Mouse (Mus musculus): Measurements from ENCODE around the gene Gm20388. TPM values are rescaled to one million over a fixed set of nuclear protein-coding genes. Genes with fewer than 3 reads are reported as not detected.

Gene Gm20388
- polyA plus RNA-seq, 1 experiment, result 0.36 TPM

GRCm38 (mm10) chr8:122003646-122004045 lies 2093.0 kb downstream of the Gm20388 start:
- Histone ChIP-seq H3K36me3 (ENCODE audit: control insufficient read depth) (peaks cover 93% of the 10 kb centered on the region), H3K4me3 (replicated peaks) (no peak overlapping the region), H3K27me3 (ENCODE audit: control insufficient read depth) (no peaks in the 10 kb centered on the region), H3K9me3 (ENCODE audit: control insufficient read depth, low read length) (no peaks in the 10 kb centered on the region), H3K4me1 (ENCODE audit: control insufficient read depth) (no peaks in the 10 kb centered on the region)
- TF ChIP-seq TAL1 (IDR thresholded peaks at IDR 0.05; ENCODE audit: low read length), result no peak
- no peak for TF ChIP-seq GATA1 (IDR thresholded peaks at IDR 0.05; ENCODE audit: low read length)

GRCm38 (mm10) chr8:122004131-122004530 lies 2093.5 kb downstream of the Gm20388 start:
- TF ChIP-seq GATA1 (IDR thresholded peaks at IDR 0.05; ENCODE audit: low read length), result no peak
- TF ChIP-seq TAL1 (IDR thresholded peaks at IDR 0.05; ENCODE audit: low read length), result no peak
- Histone ChIP-seq H3K36me3 (ENCODE audit: control insufficient read depth) (peaks cover 93% of the 10 kb centered on the region), H3K27me3 (ENCODE audit: control insufficient read depth) (no peaks in the 10 kb centered on the region), H3K4me3 (replicated peaks) (no peak overlapping the region), H3K4me1 (ENCODE audit: control insufficient read depth) (no peaks in the 10 kb centered on the region), H3K9me3 (ENCODE audit: control insufficient read depth, low read length) (no peaks in the 10 kb centered on the region)

GRCm38 (mm10) chr8:122005422-122006204 lies 2095.0 kb downstream of the Gm20388 start:
- H3K4me1 ChIP-seq (ENCODE audit: control insufficient read depth), result no peaks in the 10 kb centered on the region
- no peak for TF ChIP-seq TAL1 (IDR thresholded peaks at IDR 0.05; ENCODE audit: low read length)
- H3K27me3 ChIP-seq (ENCODE audit: control insufficient read depth), result no peaks in the 10 kb centered on the region
- no peaks in the 10 kb centered on the region for H3K9me3 ChIP-seq (ENCODE audit: control insufficient read depth, low read length)
- no peak overlapping the region for H3K4me3 ChIP-seq (replicated peaks)
- H3K36me3 ChIP-seq (ENCODE audit: control insufficient read depth), result peaks cover 91% of the 10 kb centered on the region

DNA sequence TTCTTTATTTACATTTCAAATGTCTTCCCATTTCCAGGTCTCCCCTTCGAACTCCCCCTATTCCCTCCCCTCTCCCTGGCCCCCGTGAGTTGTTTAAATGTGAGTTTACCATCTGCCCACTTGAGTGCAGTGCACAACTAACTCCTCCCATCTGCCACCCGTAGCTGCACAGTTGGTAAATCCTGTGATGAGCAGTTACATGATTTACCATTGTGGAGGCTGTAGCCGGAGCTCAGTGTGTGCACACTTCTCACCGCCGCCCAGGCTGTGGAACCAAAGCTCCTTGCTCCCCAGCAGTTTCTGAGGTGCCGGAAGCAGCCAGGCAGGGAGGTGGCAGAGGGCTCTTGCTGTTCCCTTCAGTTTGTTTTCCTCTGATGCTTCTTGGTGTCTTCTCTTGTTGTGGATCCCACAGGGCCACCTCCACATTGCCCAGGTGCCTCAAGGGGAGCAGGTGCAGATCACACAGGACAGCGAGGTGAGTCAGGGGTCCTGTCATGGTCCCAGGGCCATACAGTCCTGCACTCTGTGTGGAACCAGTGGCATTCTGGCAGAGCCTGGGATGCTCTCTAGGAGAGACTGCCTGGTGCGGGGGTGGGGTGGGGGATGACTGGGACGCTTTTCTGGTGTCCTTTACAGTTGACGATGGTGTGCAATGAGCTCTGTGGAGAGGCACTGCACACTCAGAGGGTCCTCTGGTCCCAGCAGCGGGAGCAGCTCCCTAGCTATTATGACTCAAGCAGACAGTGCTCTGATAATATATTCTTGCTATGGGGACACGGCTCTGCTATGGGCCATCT lies 2096.2 kb downstream of the Gm20388 start:
- Histone ChIP-seq H3K4me1 (ENCODE audit: control insufficient read depth) (no peaks in the 10 kb centered on the region), H3K36me3 (ENCODE audit: control insufficient read depth) (peaks cover 91% of the 10 kb centered on the region), H3K27me3 (ENCODE audit: control insufficient read depth) (no peaks in the 10 kb centered on the region), H3K4me3 (replicated peaks) (no peak overlapping the region), H3K9me3 (ENCODE audit: control insufficient read depth, low read length) (no peaks in the 10 kb centered on the region)
- TF ChIP-seq GATA1 (IDR thresholded peaks at IDR 0.05; ENCODE audit: low read length) (no peak), TAL1 (IDR thresholded peaks at IDR 0.05; ENCODE audit: low read length) (no peak)

- Histone ChIP-seq H3K9me3 (ENCODE audit: control insufficient read depth, low read length) (no peaks in the 10 kb centered on the region), H3K4me3 (replicated peaks) (no peak overlapping the region), H3K36me3 (ENCODE audit: control insufficient read depth) (peaks cover 90% of the 10 kb centered on the region), H3K27me3 (ENCODE audit: control insufficient read depth) (no peaks in the 10 kb centered on the region), H3K4me1 (ENCODE audit: control insufficient read depth) (no peaks in the 10 kb centered on the region)
- TF ChIP-seq GATA1 (IDR thresholded peaks at IDR 0.05; ENCODE audit: low read length) (no peak), TAL1 (IDR thresholded peaks at IDR 0.05; ENCODE audit: low read length) (no peak)
Measured at GRCm38 (mm10) chr8:122008395-122008794, 2097.8 kb downstream of the Gm20388 start.

- TF ChIP-seq GATA1 (IDR thresholded peaks at IDR 0.05; ENCODE audit: low read length) (no peak), TAL1 (IDR thresholded peaks at IDR 0.05; ENCODE audit: low read length) (no peak)
- no peak overlapping the region for H3K4me3 ChIP-seq (replicated peaks)
- H3K4me1 ChIP-seq (ENCODE audit: control insufficient read depth), result no peaks in the 10 kb centered on the region
- peaks cover 93% of the 10 kb centered on the region for H3K36me3 ChIP-seq (ENCODE audit: control insufficient read depth)
- H3K27me3 ChIP-seq (ENCODE audit: control insufficient read depth), result no peaks in the 10 kb centered on the region
- no peaks in the 10 kb centered on the region for H3K9me3 ChIP-seq (ENCODE audit: control insufficient read depth, low read length)
Measured at GRCm38 (mm10) chr8:122010638-122011037, 2100.0 kb downstream of the Gm20388 start.

DNA sequence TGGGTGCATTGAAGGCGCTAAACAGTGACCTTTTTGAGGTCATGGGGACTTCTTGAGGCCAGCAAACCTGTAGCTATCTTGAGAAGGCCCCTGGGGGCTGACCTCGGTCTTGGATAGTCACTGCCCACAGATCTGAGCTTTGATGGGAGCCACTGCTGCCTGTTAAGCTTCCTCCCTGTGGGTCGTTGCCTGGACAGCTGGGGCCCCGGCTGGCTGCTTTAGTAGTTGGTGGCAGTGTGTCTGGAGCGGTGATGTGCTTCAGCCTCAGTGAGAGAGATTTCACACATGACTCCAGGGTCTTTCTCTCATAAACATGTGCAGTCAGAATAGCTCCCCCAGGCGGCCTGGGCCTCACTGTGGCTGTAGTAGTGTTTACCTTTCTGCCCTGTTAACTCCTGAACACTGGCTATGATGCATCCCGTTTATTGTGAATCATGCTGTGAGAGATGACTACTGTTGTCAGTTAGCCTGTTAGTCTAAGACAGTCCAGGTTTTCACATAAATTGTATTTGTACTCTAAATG lies 2100.5 kb downstream of the Gm20388 start:
- TF ChIP-seq GATA1 (IDR thresholded peaks at IDR 0.05; ENCODE audit: low read length) (no peak), TAL1 (IDR thresholded peaks at IDR 0.05; ENCODE audit: low read length) (no peak)
- peaks cover 95% of the 10 kb centered on the region for H3K36me3 ChIP-seq (ENCODE audit: control insufficient read depth)
- H3K27me3 ChIP-seq (ENCODE audit: control insufficient read depth), result no peaks in the 10 kb centered on the region
- H3K4me3 ChIP-seq (replicated peaks), result no peak overlapping the region
- no peaks in the 10 kb centered on the region for H3K4me1 ChIP-seq (ENCODE audit: control insufficient read depth)
- H3K9me3 ChIP-seq (ENCODE audit: control insufficient read depth, low read length), result no peaks in the 10 kb centered on the region

DNA sequence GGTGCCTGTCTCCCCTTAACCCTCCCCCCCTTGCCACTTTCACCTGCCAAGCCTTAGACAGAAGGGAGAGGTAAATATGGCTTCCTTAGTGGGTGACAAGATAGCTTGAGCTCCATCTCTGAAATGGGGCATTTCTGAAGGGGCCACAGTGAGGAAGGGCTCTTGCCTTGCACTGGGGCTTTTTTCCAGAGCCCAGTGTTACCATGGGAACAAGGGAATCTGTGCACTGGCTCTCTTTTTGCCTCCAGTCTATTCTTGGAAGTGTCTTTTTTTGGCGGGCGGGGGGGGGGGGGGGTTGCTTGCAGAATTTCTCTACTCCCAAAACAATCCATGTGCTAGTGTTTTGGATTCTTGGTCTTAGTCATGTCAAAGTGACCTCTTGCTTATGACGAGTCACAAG lies 2104.0 kb downstream of the Gm20388 start:
- H3K27me3 ChIP-seq (ENCODE audit: control insufficient read depth), result no peaks in the 10 kb centered on the region
- H3K36me3 ChIP-seq (ENCODE audit: control insufficient read depth), result peaks cover 96% of the 10 kb centered on the region
- no peaks in the 10 kb centered on the region for H3K9me3 ChIP-seq (ENCODE audit: control insufficient read depth, low read length)
- H3K4me3 ChIP-seq (replicated peaks), result no peak overlapping the region
- H3K4me1 ChIP-seq (ENCODE audit: control insufficient read depth), result no peaks in the 10 kb centered on the region
- TF ChIP-seq TAL1 (IDR thresholded peaks at IDR 0.05; ENCODE audit: low read length), result no peak
- TF ChIP-seq GATA1 (IDR thresholded peaks at IDR 0.05; ENCODE audit: low read length), result no peak

Measured in erythroblast, embryonic 14.5 days (primary cell).